ENCODE assay signal across 26 mouse cellular contexts in genomic region chr17:82827841-82828240, GRCm38 (mm10).
"Had no signal": no experiment of that assay in that cellular context is flagged by ENCODE, and none has a peak within 500 bp of the region (broad histone marks: within the 10 kb centered on the region; RNA-seq: fewer than 3 reads in every experiment).

No protein-coding gene starts in this region.

- H3K36me3 ChIP-seq: embryonic facial prominence, embryonic 10.5 days; embryonic facial prominence, embryonic 12.5 days; embryonic facial prominence, embryonic 13.5 days; embryonic facial prominence, embryonic 15.5 days; forebrain, embryonic 10.5 days; forebrain, embryonic 12.5 days; forebrain, embryonic 15.5 days had no signal

- H3K27ac ChIP-seq: embryonic facial prominence, embryonic 10.5 days; embryonic facial prominence, embryonic 12.5 days; embryonic facial prominence, embryonic 13.5 days; embryonic facial prominence, embryonic 15.5 days; forebrain, embryonic 10.5 days; forebrain, embryonic 12.5 days; forebrain, embryonic 13.5 days; forebrain, embryonic 15.5 days; gastrocnemius, adult 2 months; heart, adult 2 months had no signal

- H3K4me3 ChIP-seq: embryonic facial prominence, embryonic 10.5 days; embryonic facial prominence, embryonic 12.5 days; embryonic facial prominence, embryonic 13.5 days; embryonic facial prominence, embryonic 15.5 days; erythroblast, embryonic 14.5 days; forebrain, embryonic 10.5 days; forebrain, embryonic 12.5 days; forebrain, embryonic 13.5 days; forebrain, embryonic 15.5 days; gastrocnemius, adult 2 months; heart, adult 2 months had no signal

- H3K4me2 ChIP-seq: embryonic facial prominence, embryonic 12.5 days; embryonic facial prominence, embryonic 13.5 days; embryonic facial prominence, embryonic 15.5 days; forebrain, embryonic 12.5 days; forebrain, embryonic 13.5 days; forebrain, embryonic 15.5 days had no signal

- ATAC-seq: forebrain, embryonic 13.5 days; forebrain, embryonic 14.5 days; forebrain, embryonic 15.5 days; forebrain, embryonic 16.5 days; forebrain, postnatal 0 days had no signal

- H3K27me3 ChIP-seq: embryonic facial prominence, embryonic 12.5 days; embryonic facial prominence, embryonic 13.5 days; embryonic facial prominence, embryonic 15.5 days; forebrain, embryonic 12.5 days; forebrain, embryonic 13.5 days; forebrain, embryonic 15.5 days had no signal

- H3K9me3 ChIP-seq: embryonic facial prominence, embryonic 10.5 days; embryonic facial prominence, embryonic 12.5 days; embryonic facial prominence, embryonic 13.5 days; embryonic facial prominence, embryonic 15.5 days; forebrain, embryonic 10.5 days; forebrain, embryonic 12.5 days; forebrain, embryonic 13.5 days; forebrain, embryonic 15.5 days had no signal

- DNase-seq: cerebellum, adult 9-11 months; cerebellum, postnatal 10 days; cerebellum, postnatal 14 days; cerebellum, postnatal 25 days; cerebellum, postnatal 36 days; embryo, embryonic 11 days; forebrain, postnatal 0 days; gastrocnemius, adult 2 months; gastrocnemius, postnatal 10 days; gastrocnemius, postnatal 14 days; gastrocnemius, postnatal 25 days; gastrocnemius, postnatal 36 days; heart, adult 11 months; heart, adult 18-20 months; heart, adult 2 months had no signal

- H3K9ac ChIP-seq: embryonic facial prominence, embryonic 12.5 days; embryonic facial prominence, embryonic 13.5 days; embryonic facial prominence, embryonic 15.5 days; forebrain, embryonic 12.5 days; forebrain, embryonic 13.5 days; forebrain, embryonic 15.5 days; forebrain, postnatal 0 days had no signal

- H3K4me1 ChIP-seq: embryonic facial prominence, embryonic 10.5 days; embryonic facial prominence, embryonic 12.5 days; embryonic facial prominence, embryonic 13.5 days; embryonic facial prominence, embryonic 15.5 days; forebrain, embryonic 10.5 days; forebrain, embryonic 12.5 days; forebrain, embryonic 13.5 days; forebrain, embryonic 15.5 days had no signal
